Mouse (Mus musculus) forebrain, embryonic 15.5 days (tissue): ENCODE results near the gene Abtb2. TPM values are rescaled to one million over a fixed set of nuclear protein-coding genes. Genes with fewer than 3 reads are reported as not detected.

Experiments used
- ATAC-seq: fragments of 200-750 bp; cut with Nextera tagmentation; replicated peaks from 2 replicates; pipeline ENCODE4 v1.8.0; 2017; ENCODE audit warnings: mild to moderate bottlenecking, moderate TSS enrichment, moderate library complexity
- H3K27ac ChIP-seq: fragments of 300-500 bp; sonication (generic); replicated peaks from 2 replicates; pipeline ENCODE4 v1.5.1; 2015; ENCODE audit warnings: mild to moderate bottlenecking, inconsistent platforms
- H3K27me3 ChIP-seq: fragments of 300-500 bp; sonication (generic); 2 replicates; pipeline ENCODE4 v1.6.1; 2015; ENCODE audit warnings: inconsistent platforms
- H3K36me3 ChIP-seq: fragments of 300-500 bp; sonication (generic); 2 replicates; pipeline ENCODE4 v1.6.1; 2015; ENCODE audit warnings: mild to moderate bottlenecking, inconsistent platforms
- H3K4me1 ChIP-seq: fragments of 300-500 bp; sonication (generic); 2 replicates; pipeline ENCODE4 v1.6.1; 2015; ENCODE audit warnings: inconsistent platforms
- H3K4me2 ChIP-seq: fragments of 300-500 bp; sonication (generic); replicated peaks from 2 replicates; pipeline ENCODE4 v1.6.1; 2015; ENCODE audit warnings: mild to moderate bottlenecking, inconsistent platforms
- H3K4me3 ChIP-seq: fragments of 300-500 bp; sonication (generic); 2 replicates; pipeline ENCODE4 v1.5.1; 2015; ENCODE audit warnings: mild to moderate bottlenecking, inconsistent platforms
- H3K9ac ChIP-seq: fragments of 300-500 bp; sonication (generic); replicated peaks from 2 replicates; pipeline ENCODE4 v1.6.1; 2015; ENCODE audit warnings: mild to moderate bottlenecking, inconsistent platforms
- H3K9me3 ChIP-seq: fragments of 300-500 bp; sonication (generic); 2 replicates; pipeline ENCODE4 v1.6.1; 2016; ENCODE audit warnings: inconsistent platforms
- WGBS: fragments of 180-500 bp; shearing (Covaris S2); methylation state at CpG from one replicate; pipeline ENCODE4 v1.1.7; 2015; ENCODE audit warnings: mixed read lengths; 5-methylcytosine and 5-hydroxymethylcytosine counted together
- polyA plus RNA-seq: library from polyadenylated mRNA; unstranded; fragments of >200 nt; fragmentation: Nextera tagmentation; extraction: Ambion mirVana; gene quantifications from 2 replicates; pipeline ENCODE4 v1.2.1, GENCODE M21; 2015

The Abtb2 gene
- polyA plus RNA-seq, 1 experiment from 2014 or later: 7.4 TPM

- peak; percentile 97 for ATAC-seq
- under 1% methylated on average over 47 of the region's 47 CpGs for WGBS
Measured at GRCm38 (mm10) chr2:103760906-103761716, 195.0 kb downstream of the Abtb2 start, which contains the start of gene Nat10. Gene Nat10 (minus strand): TSS chr2:103761270.

GRCm38 (mm10) chr2:103761993-103762392, 195.9 kb downstream of the Abtb2 start:
- Histone ChIP-seq H3K4me1 (peaks cover 24% of the 10 kb centered on the region), H3K9ac (no peak overlapping the region), H3K27ac (no peak overlapping the region), H3K4me2 (peak overlapping the region; percentile 84), H3K36me3 (peaks cover 29% of the 10 kb centered on the region), H3K9me3 (no peaks in the 10 kb centered on the region), H3K27me3 (no peaks in the 10 kb centered on the region), H3K4me3 (peak overlapping the region; percentile 93)
- WGBS: 37% methylated on average over 4 of the region's 4 CpGs
- ATAC-seq: no peak

More at GRCm38 (mm10) chr2:103760906-103761716, 195.0 kb downstream of the Abtb2 start, which contains the start of gene Nat10:
- Histone ChIP-seq H3K27ac (peak within 1 kb of the TSS; percentile 79), H3K9ac (peak within 1 kb of the TSS; percentile 71), H3K9me3 (no peaks in the 10 kb centered on the region), H3K36me3 (peaks cover 26% of the 10 kb centered on the region), H3K4me2 (peak within 1 kb of the TSS; percentile 84), H3K4me3 (peak within 1 kb of the TSS; percentile 93), H3K27me3 (no peaks in the 10 kb centered on the region), H3K4me1 (peaks cover 24% of the 10 kb centered on the region)

- H3K9me3 ChIP-seq: no peaks in the 10 kb centered on the region
- no peak overlapping the region for H3K4me3 ChIP-seq
- no peak overlapping the region for H3K4me2 ChIP-seq
- H3K9ac ChIP-seq: no peak overlapping the region
- no peaks in the 10 kb centered on the region for H3K27me3 ChIP-seq
- 47% methylated on average over 1 of the region's 1 CpGs for WGBS
- no peak overlapping the region for H3K27ac ChIP-seq
- H3K4me1 ChIP-seq: peaks cover 24% of the 10 kb centered on the region
- no peak for ATAC-seq
- H3K36me3 ChIP-seq: peaks cover 29% of the 10 kb centered on the region
Measured at GRCm38 (mm10) chr2:103762492-103762891, 196.4 kb downstream of the Abtb2 start.

Other genes with a start within 250 kb of the Abtb2 start
- gene Elf5, start 154.6 kb upstream of the Abtb2 start, polyA plus RNA-seq: not detected in 2 replicates
- 65.4 and 69.0 TPM in 2 replicates for gene Cat, start 81.2 kb upstream of the Abtb2 start, polyA plus RNA-seq
- gene Nat10, start 195.0 kb downstream of the Abtb2 start, polyA plus RNA-seq: 22.3 and 25.7 TPM in 2 replicates
- gene Caprin1, start 231.3 kb downstream of the Abtb2 start, polyA plus RNA-seq: 450 and 468 TPM in 2 replicates